Mouse (Mus musculus): ENCODE results near the gene Hmgn3. TPM values are rescaled to one million over a fixed set of nuclear protein-coding genes. Genes with fewer than 3 reads are reported as not detected.

Gene Hmgn3
- polyA plus RNA-seq, 1 experiment, result 4.9 TPM

DNA sequence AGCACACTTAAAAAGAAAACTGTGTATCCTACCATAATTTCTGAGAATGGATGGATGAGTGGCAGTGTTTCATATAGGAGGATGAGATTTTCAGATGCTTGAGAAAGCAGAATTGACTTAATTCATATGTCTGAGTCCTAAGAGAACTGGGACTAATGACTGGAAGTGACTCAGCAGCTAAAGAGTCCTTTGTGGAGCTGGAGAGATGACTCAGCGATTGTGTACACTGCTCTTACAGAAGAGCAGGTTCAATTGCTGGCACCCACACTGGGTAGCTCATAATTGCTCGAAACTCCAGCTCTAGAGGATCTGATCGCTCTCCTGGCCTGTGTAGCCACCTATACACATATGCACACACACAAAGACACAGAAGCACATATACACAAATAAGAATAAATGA, 42.7 kb downstream of the Hmgn3 start:
- H3K27ac ChIP-seq (ENCODE audit: insufficient read depth, low read length), result no peak overlapping the region
- no peak overlapping the region for H3K4me3 ChIP-seq (ENCODE audit: extremely low read depth, insufficient read depth, insufficient read length)
- DNase-seq (ENCODE audit: low read depth in 1 of 2, low spot score in 2 of 2), result no peak
- no peaks in the 10 kb centered on the region for H3K4me1 ChIP-seq (ENCODE audit: control insufficient read depth, insufficient read depth, insufficient read length)
- TF ChIP-seq POLR2A (IDR thresholded peaks at IDR 0.05; ENCODE audit: low read depth, low read length) (no peak), CTCF (IDR thresholded peaks at IDR 0.05; ENCODE audit: extremely low read depth, insufficient read depth, insufficient read length, insufficient replicate concordance) (no peak)
- 72% methylated on average over 3 of the region's 3 CpGs for WGBS
- H3K36me3 ChIP-seq (ENCODE audit: control insufficient read depth, insufficient read depth, low read length), result no peaks in the 10 kb centered on the region
- H3K27me3 ChIP-seq (ENCODE audit: control insufficient read depth, insufficient read depth, low read length), result no peaks in the 10 kb centered on the region

DNA sequence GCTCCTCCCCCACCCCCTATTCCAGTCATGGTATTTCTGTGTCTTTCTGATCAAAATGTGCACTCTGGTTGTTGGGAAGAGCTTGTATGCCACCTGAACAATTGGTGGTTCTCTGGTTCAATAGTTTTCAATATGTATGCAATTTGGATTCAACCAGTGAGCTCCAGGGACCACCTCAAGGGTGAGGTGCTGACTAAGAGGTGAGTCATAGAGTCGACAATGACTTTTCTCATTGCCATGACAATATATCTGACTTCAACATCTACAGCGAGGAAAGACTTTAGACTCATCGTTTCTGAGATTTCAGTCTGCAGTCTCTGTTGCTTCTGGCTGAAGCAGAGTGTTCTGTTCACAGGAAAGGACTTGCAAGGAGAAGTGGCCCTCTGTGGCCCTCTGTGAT, 44.8 kb downstream of the Hmgn3 start:
- no peak overlapping the region for H3K27ac ChIP-seq (ENCODE audit: insufficient read depth, low read length)
- 76% methylated on average over 3 of the region's 3 CpGs for WGBS

DNA sequence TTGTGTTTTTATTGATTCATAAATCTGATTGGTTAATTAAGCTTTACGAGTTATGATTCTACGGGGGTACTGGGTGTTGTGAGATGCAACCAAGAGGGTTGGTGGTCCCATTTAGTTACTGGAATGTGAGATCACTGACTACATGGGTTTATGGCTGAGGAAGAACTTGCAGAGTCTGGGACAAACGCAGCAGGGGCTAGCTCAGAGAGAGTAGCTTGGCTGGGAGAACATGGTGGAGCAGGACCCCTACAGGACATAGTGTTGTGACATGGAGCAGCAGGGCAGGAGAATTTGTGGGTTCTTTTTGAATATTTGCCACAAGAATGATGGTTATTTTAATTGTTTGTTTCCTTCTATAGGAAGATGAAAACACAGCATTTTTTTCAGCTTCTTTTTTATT, 45.7 kb downstream of the Hmgn3 start:
- H3K27ac ChIP-seq (ENCODE audit: insufficient read depth, low read length), result no peak overlapping the region
- DNase-seq (ENCODE audit: low read depth in 1 of 2, low spot score in 2 of 2), result no peak
- H3K36me3 ChIP-seq (ENCODE audit: control insufficient read depth, insufficient read depth, low read length), result no peaks in the 10 kb centered on the region
- no peak overlapping the region for H3K4me3 ChIP-seq (ENCODE audit: extremely low read depth, insufficient read depth, insufficient read length)
- WGBS, result 84% methylated on average over 3 of the region's 3 CpGs
- H3K27me3 ChIP-seq (ENCODE audit: control insufficient read depth, insufficient read depth, low read length), result no peaks in the 10 kb centered on the region
- H3K4me1 ChIP-seq (ENCODE audit: control insufficient read depth, insufficient read depth, insufficient read length), result no peaks in the 10 kb centered on the region
- no peak for TF ChIP-seq POLR2A (IDR thresholded peaks at IDR 0.05; ENCODE audit: low read depth, low read length)
- no peak for TF ChIP-seq CTCF (IDR thresholded peaks at IDR 0.05; ENCODE audit: extremely low read depth, insufficient read depth, insufficient read length, insufficient replicate concordance)

More for the DNA sequence above, 44.8 kb downstream of the Hmgn3 start:
- DNase-seq (ENCODE audit: low read depth in 1 of 2, low spot score in 2 of 2), result no peak
- no peaks in the 10 kb centered on the region for H3K4me1 ChIP-seq (ENCODE audit: control insufficient read depth, insufficient read depth, insufficient read length)
- H3K27me3 ChIP-seq (ENCODE audit: control insufficient read depth, insufficient read depth, low read length), result no peaks in the 10 kb centered on the region
- TF ChIP-seq POLR2A (IDR thresholded peaks at IDR 0.05; ENCODE audit: low read depth, low read length) (no peak), CTCF (IDR thresholded peaks at IDR 0.05; ENCODE audit: extremely low read depth, insufficient read depth, insufficient read length, insufficient replicate concordance) (no peak)
- H3K4me3 ChIP-seq (ENCODE audit: extremely low read depth, insufficient read depth, insufficient read length), result no peak overlapping the region
- H3K36me3 ChIP-seq (ENCODE audit: control insufficient read depth, insufficient read depth, low read length), result no peaks in the 10 kb centered on the region

DNA sequence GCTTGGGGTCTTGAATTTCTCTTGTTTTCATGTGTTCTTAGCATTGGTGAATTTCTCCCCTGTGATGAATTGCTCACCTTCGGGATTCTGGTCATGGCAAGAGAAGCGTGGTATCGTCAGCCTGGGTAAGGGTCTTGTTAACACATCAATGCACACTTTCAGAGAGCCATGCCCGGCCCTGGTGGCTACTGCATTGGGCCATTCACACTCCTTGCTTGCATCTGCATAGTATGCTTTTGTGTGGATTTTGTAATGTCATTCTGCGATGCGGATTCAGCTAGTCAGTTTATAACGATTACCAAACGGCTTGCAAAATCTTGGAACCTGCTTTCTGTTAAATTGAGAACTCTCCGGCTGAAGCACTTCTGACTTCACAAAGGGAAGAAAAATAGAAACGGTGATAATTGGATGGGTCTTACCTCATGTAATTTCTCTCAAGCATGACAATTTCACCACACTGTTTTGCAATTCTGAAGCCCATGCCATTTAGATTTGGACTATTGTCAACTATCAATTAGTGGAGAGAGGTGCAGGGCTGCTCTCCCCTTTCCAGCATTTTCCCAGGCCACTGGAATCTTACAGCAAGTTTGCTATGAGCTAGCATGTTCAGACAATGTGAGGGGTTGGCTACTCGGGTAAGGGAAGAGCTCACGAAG, 47.7 kb downstream of the Hmgn3 start:
- Histone ChIP-seq H3K4me1 (ENCODE audit: control insufficient read depth, insufficient read depth, insufficient read length) (no peaks in the 10 kb centered on the region), H3K4me3 (ENCODE audit: extremely low read depth, insufficient read depth, insufficient read length) (no peak overlapping the region), H3K36me3 (ENCODE audit: control insufficient read depth, insufficient read depth, low read length) (no peaks in the 10 kb centered on the region), H3K27me3 (ENCODE audit: control insufficient read depth, insufficient read depth, low read length) (no peaks in the 10 kb centered on the region), H3K27ac (ENCODE audit: insufficient read depth, low read length) (no peak overlapping the region)
- WGBS, result 95% methylated on average over 12 of the region's 12 CpGs
- no peak for TF ChIP-seq CTCF (IDR thresholded peaks at IDR 0.05; ENCODE audit: extremely low read depth, insufficient read depth, insufficient read length, insufficient replicate concordance)
- no peak for TF ChIP-seq POLR2A (IDR thresholded peaks at IDR 0.05; ENCODE audit: low read depth, low read length)
- no peak for DNase-seq (ENCODE audit: low read depth in 1 of 2, low spot score in 2 of 2)

DNA sequence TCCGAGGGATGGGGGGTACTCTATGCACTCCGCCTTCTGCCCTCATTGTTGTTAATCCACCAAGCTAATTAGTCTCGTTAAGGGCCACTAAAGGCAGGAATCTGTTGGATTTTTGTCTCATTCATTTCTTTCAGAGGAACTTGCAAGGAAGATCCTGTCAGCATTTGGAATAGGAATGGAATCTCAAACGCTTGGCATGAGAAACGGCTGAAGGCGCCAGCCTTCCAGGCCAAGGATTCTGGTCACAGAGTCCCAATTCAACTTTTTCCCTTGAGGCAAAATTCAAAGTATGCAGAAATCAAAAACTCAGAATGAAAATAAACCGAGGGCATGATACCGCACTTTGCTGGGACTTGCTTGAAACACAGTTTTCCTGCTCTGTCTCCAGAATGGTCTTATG, 48.7 kb downstream of the Hmgn3 start:
- Histone ChIP-seq H3K36me3 (ENCODE audit: control insufficient read depth, insufficient read depth, low read length) (no peaks in the 10 kb centered on the region), H3K4me1 (ENCODE audit: control insufficient read depth, insufficient read depth, insufficient read length) (no peaks in the 10 kb centered on the region), H3K4me3 (ENCODE audit: extremely low read depth, insufficient read depth, insufficient read length) (no peak overlapping the region), H3K27me3 (ENCODE audit: control insufficient read depth, insufficient read depth, low read length) (no peaks in the 10 kb centered on the region), H3K27ac (ENCODE audit: insufficient read depth, low read length) (no peak overlapping the region)
- TF ChIP-seq CTCF (IDR thresholded peaks at IDR 0.05; ENCODE audit: extremely low read depth, insufficient read depth, insufficient read length, insufficient replicate concordance) (no peak), POLR2A (IDR thresholded peaks at IDR 0.05; ENCODE audit: low read depth, low read length) (no peak)
- 89% methylated on average over 8 of the region's 8 CpGs for WGBS
- DNase-seq (ENCODE audit: low read depth in 1 of 2, low spot score in 2 of 2), result no peak

DNA sequence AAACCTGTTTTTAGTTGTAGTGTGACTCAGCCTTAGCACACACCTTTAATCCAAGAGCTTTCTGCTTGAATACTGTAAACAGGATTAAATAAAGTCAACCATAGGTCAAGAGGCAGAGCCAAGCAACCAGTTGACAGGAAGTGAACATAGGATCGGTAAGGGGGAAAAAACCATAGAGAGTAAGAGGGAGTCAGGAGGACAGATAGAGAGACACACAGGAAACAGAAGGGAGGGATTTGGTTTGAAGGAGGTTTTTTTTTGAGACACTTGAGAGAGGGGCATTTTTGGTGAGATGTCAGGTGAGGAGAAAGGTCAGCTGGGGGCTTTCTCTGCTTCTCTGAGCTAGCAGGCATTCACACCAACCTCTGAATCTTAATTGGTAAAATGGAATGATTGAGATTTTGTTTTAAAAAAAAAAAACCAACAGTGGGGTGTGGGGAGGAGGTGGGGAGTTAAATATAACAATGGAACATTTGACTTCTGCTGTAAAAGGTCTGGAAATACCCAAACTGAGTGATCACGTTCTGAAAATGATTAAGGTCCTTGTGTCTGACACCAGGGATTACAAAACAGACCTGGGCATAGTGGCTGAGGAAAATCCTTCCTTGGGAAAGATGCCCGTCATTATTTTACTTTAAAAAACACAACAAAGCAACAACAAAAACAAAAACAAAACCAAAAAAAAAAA, 51.7 kb downstream of the Hmgn3 start:
- WGBS, result 74% methylated on average over 3 of the region's 3 CpGs
- no peak for TF ChIP-seq CTCF (IDR thresholded peaks at IDR 0.05; ENCODE audit: extremely low read depth, insufficient read depth, insufficient read length, insufficient replicate concordance)
- no peak for TF ChIP-seq POLR2A (IDR thresholded peaks at IDR 0.05; ENCODE audit: low read depth, low read length)

More for the DNA sequence above, 51.7 kb downstream of the Hmgn3 start:
- DNase-seq (ENCODE audit: low read depth in 1 of 2, low spot score in 2 of 2), result no peak
- no peaks in the 10 kb centered on the region for H3K36me3 ChIP-seq (ENCODE audit: control insufficient read depth, insufficient read depth, low read length)
- no peak overlapping the region for H3K4me3 ChIP-seq (ENCODE audit: extremely low read depth, insufficient read depth, insufficient read length)
- no peaks in the 10 kb centered on the region for H3K4me1 ChIP-seq (ENCODE audit: control insufficient read depth, insufficient read depth, insufficient read length)
- H3K27me3 ChIP-seq (ENCODE audit: control insufficient read depth, insufficient read depth, low read length), result no peaks in the 10 kb centered on the region
- no peak overlapping the region for H3K27ac ChIP-seq (ENCODE audit: insufficient read depth, low read length)
